Mouse (Mus musculus): ENCODE data around the gene Napsa. TPM values are rescaled to one million over a fixed set of nuclear protein-coding genes. Genes with fewer than 3 reads are reported as not detected.
A peak's percentile ranks its signal among the peaks of the same experiment; 100 is the strongest.

Napsa gene
- total RNA-seq, 1 experiment from 2014 or later, result 48.5 TPM

GRCm38 (mm10) chr7:44537496-44537895 is 34.7 kb upstream of the Napsa start:
- no peak for ATAC-seq (replicated peaks; ENCODE audit: low read depth, poor library complexity, severe bottlenecking)

- ATAC-seq (replicated peaks; ENCODE audit: low read depth, poor library complexity, severe bottlenecking), result no peak
These were observed 33.2 kb upstream of the Napsa start for GRCm38 (mm10) chr7:44538756-44539624.

GRCm38 (mm10) chr7:44542555-44542954 is 29.6 kb upstream of the Napsa start:
- ATAC-seq (replicated peaks; ENCODE audit: low read depth, poor library complexity, severe bottlenecking), result no peak

GRCm38 (mm10) chr7:44543071-44543470 is 29.1 kb upstream of the Napsa start:
- no peak for ATAC-seq (replicated peaks; ENCODE audit: low read depth, poor library complexity, severe bottlenecking)

GRCm38 (mm10) chr7:44546274-44546673 is 25.9 kb upstream of the Napsa start:
- ATAC-seq (replicated peaks; ENCODE audit: low read depth, poor library complexity, severe bottlenecking), result no peak

GRCm38 (mm10) chr7:44547041-44547440 is 25.1 kb upstream of the Napsa start:
- 0 out of 2 replicates have a peak, but pooled peaks have one; percentile 7 for ATAC-seq (replicated peaks; ENCODE audit: low read depth, poor library complexity, severe bottlenecking)

GRCm38 (mm10) chr7:44547725-44548124 is 24.5 kb upstream of the Napsa start:
- ATAC-seq (replicated peaks; ENCODE audit: low read depth, poor library complexity, severe bottlenecking), result no peak

GRCm38 (mm10) chr7:44548497-44549087 is 23.6 kb upstream of the Napsa start, which contains the start of gene Pold1:
Gene Pold1, minus strand, starts transcription at chr7:44548849.
- peak; percentile 77 for ATAC-seq (replicated peaks; ENCODE audit: low read depth, poor library complexity, severe bottlenecking)

GRCm38 (mm10) chr7:44549621-44550408 is 22.4 kb upstream of the Napsa start:
- no peak for ATAC-seq (replicated peaks; ENCODE audit: low read depth, poor library complexity, severe bottlenecking)

GRCm38 (mm10) chr7:44550409-44550678 is 21.8 kb upstream of the Napsa start:
- ATAC-seq (replicated peaks; ENCODE audit: low read depth, poor library complexity, severe bottlenecking), result no peak

- ATAC-seq (replicated peaks; ENCODE audit: low read depth, poor library complexity, severe bottlenecking), result no peak
These were observed 20.9 kb upstream of the Napsa start for GRCm38 (mm10) chr7:44551301-44551700.

- no peak for ATAC-seq (replicated peaks; ENCODE audit: low read depth, poor library complexity, severe bottlenecking)
These were observed 20.4 kb upstream of the Napsa start for GRCm38 (mm10) chr7:44551731-44552130.

- ATAC-seq (replicated peaks; ENCODE audit: low read depth, poor library complexity, severe bottlenecking), result no peak
These were observed 19.9 kb upstream of the Napsa start for GRCm38 (mm10) chr7:44552141-44552908.

- ATAC-seq (replicated peaks; ENCODE audit: low read depth, poor library complexity, severe bottlenecking), result peak; percentile 50
These were observed 18.9 kb upstream of the Napsa start for GRCm38 (mm10) chr7:44553196-44553764.

- ATAC-seq (replicated peaks; ENCODE audit: low read depth, poor library complexity, severe bottlenecking), result peak; percentile 71
These were observed 18.4 kb upstream of the Napsa start, which contains the start of gene Nr1h2 for GRCm38 (mm10) chr7:44553826-44554225. Gene Nr1h2, minus strand, starts transcription at chr7:44553951.

GRCm38 (mm10) chr7:44557629-44558028 is 14.6 kb upstream of the Napsa start:
- no peak for ATAC-seq (replicated peaks; ENCODE audit: low read depth, poor library complexity, severe bottlenecking)

GRCm38 (mm10) chr7:44560435-44561400 is 11.5 kb upstream of the Napsa start:
- peak; percentile 92 for ATAC-seq (replicated peaks; ENCODE audit: low read depth, poor library complexity, severe bottlenecking)

GRCm38 (mm10) chr7:44563284-44563683 is 8.9 kb upstream of the Napsa start:
- ATAC-seq (replicated peaks; ENCODE audit: low read depth, poor library complexity, severe bottlenecking), result no peak

- no peak for ATAC-seq (replicated peaks; ENCODE audit: low read depth, poor library complexity, severe bottlenecking)
These were observed 7.7 kb upstream of the Napsa start for GRCm38 (mm10) chr7:44564486-44564885.
